Mouse (Mus musculus): ENCODE data around the gene Slc25a17. TPM values are rescaled to one million over a fixed set of nuclear protein-coding genes. Genes with fewer than 3 reads are reported as not detected.

Gene Slc25a17
- total RNA-seq (2014; fragmentation: Nextera tagmentation) (54.3 and 76.2 TPM in 2 replicates), total RNA-seq (2017) (89.4 and 90.9 TPM in 2 replicates)

DNA sequence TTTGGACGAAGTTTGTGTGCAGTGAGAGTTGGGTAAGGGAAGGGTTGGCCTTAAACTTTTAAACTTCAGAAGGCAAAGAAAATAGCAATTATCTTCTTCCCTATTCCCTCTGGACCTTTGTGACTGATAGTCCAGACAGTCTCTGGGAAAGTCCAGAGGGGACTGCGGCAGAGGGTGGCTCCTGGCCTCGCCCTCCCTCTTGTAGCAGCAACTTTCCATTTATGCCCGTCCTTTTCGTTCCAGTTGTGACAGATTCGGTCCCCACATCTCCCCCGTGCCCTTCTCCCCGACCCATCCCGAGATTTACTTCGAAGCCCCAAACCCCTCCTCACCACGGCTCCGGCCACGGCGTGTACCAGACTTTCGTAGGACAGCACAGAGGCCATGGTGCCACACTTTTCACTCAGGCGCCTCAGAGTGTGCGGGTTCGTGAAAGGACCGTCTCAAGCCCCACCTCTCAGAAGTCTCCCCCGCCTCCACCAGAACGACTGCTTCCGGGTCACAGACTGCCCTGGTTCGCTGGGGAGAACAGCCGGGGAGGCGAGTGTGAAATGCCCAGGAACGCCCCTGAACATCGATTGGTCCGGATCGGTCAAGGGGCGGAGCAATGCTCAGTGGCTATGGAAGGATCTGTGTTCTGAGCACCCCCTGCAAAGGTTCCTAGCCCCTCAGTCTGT, at the start of gene Slc25a17:
Gene Slc25a17, minus strand, starts transcription at position 468 of the 677 bp plus-strand sequence.
- ATAC-seq (replicated peaks; ENCODE audit: low FRiP score, low TSS enrichment, poor library complexity, severe bottlenecking), result peak; percentile 99

DNA sequence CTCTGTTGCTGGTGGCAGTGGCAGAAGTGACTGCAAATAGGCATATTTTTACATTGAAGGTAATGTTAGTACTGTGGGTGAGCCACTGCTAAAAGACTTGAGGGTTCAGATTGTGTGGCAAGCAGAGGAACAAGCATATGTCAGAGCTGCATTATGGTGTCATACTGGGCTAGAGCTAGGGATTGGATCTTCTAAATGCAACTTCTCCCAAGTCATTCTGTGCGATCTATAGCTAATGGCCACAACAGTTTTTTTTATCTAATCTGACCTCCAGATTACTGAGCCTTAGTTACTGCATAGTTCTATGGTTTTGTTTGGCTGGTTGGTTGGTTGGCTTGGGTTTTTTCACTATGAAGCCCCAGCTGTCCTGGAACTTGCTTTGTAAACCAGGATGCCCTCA, 47.6 kb upstream of the Slc25a17 start, which contains the start of gene Dnajb7:
Gene Dnajb7, minus strand, starts transcription at position 101 of the 400 bp plus-strand sequence.
- ATAC-seq (replicated peaks; ENCODE audit: low FRiP score, low TSS enrichment, poor library complexity, severe bottlenecking), result no peak

DNA sequence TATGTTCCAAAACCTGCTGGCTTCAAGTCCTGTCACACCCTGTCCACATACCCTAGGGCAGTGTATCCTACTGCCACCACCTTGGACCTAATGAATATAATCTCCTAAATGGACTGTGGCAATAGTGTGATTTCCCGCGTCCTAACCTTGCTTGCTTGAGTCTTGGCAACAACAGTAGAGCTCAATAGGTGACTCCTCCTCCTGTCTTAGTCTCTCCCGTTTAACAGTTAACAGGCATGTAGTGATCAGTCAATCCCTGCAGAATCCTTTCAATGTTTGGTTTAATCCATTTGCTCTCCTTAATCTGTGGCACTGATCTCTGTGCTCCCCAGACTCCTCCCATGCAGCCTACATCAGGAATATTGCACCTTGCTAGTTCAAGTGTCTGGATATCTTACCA, 44.4 kb upstream of the Slc25a17 start:
- ATAC-seq (replicated peaks; ENCODE audit: low FRiP score, low TSS enrichment, poor library complexity, severe bottlenecking), result no peak

DNA sequence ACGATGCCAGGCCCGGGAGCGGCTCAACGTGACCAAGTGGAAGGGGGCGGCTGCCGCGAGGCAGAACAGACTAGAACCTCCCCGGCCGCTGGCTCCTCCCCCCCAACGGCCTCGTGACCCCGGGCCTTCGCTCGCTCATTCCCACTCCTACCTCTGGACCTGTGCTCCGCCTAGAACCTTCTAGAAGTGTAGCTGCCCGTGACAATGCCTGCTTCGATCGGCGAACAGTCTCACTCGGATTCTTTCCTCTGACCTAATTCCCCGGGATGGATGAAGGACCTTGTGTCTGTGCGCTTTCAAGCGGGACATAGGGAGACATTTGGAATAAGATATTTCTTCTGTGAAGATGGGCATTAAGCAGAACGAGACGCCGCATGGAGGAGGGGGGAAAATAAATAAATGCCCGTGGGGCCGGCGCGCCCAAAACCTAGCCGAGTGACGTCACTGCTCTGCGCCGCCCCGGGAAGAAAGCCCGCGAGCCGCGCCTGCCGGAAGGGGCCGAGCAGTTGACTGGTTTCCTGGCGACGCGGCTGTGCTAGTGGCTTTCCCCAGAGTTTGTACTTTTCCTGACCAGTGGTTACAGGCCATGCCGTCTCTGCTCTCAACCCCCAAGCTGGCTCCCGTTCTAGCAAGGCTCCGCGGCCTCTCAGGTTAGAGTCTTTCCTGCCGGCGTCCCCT, 39.2 kb upstream of the Slc25a17 start, which contains the start of the genes St13 and Xpnpep3:
Gene St13, minus strand, starts transcription at position 440 of the 678 bp plus-strand sequence.
Gene Xpnpep3, plus strand, starts transcription at position 501 of the 678 bp plus-strand sequence.
- ATAC-seq (replicated peaks; ENCODE audit: low FRiP score, low TSS enrichment, poor library complexity, severe bottlenecking), result peak; percentile 98

DNA sequence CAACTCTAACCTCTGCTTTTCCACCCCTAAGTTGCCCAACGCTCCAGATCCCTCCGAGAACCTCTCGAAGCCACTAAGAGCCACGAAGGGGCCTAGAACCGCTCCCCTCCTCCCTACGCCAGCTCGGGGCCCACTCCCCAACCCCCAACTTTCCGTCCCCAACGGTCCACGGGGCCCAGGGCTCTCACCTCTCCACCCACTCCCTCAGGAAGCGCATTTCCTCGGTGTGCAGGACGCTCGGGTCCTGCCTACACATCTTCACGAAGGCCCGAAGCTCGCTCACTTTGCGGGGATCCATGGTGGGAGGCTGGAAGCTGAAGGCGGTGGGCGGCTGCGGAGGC, 38.7 kb upstream of the Slc25a17 start:
- ATAC-seq (replicated peaks; ENCODE audit: low FRiP score, low TSS enrichment, poor library complexity, severe bottlenecking), result no peak

DNA sequence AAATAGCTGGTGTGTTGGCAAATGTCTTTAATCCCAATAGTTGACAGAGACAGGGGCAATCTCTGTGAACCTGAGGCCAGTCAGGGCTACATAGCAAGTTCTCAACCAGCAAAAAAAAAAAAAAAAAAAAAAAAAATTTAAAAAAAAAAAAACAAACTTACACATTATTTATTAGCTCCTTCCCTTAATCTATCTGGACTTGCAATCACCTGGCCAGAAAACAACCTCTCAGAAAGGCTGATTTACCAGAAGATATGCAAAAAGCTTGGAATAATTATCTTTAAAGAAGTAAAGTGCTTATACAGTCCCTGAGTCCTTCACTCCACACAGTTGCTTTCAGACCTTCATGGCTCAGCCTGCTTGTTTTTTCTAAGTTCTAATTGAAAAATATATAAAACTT, 37.6 kb upstream of the Slc25a17 start:
- no peak for ATAC-seq (replicated peaks; ENCODE audit: low FRiP score, low TSS enrichment, poor library complexity, severe bottlenecking)

DNA sequence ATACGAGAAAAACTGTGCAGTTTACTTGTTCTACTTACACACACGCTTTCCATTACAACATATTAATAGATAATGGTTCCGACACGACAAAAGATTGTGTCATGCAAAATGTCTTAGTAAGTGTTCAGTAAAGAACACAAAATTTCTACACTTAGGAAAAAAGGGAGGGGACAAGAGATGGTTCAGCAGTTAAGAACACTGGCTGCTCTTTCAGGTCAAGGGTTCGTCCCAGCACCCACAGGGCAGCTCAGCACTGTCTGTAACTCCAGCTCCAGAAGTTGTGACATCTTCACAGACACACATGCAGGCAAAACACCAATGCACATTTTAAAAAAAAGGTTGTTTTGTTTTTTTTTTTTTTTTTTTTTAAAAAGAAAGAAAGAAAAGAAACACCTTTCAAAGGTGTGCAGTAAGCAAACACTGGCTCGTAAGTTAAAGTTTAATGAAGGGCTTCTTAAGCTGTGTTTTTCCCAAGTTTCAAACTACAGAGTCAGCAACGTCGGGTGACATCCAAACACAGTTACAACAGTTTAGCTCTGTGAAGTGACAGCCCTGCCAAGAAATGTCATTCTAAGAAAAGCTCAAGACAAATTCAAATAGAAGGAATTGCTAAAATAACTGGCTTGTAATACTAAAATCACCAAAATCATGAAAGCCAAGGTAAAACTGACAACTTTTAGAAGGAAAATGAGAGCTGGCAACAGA, 33.8 kb upstream of the Slc25a17 start:
- ATAC-seq (replicated peaks; ENCODE audit: low FRiP score, low TSS enrichment, poor library complexity, severe bottlenecking), result no peak

DNA sequence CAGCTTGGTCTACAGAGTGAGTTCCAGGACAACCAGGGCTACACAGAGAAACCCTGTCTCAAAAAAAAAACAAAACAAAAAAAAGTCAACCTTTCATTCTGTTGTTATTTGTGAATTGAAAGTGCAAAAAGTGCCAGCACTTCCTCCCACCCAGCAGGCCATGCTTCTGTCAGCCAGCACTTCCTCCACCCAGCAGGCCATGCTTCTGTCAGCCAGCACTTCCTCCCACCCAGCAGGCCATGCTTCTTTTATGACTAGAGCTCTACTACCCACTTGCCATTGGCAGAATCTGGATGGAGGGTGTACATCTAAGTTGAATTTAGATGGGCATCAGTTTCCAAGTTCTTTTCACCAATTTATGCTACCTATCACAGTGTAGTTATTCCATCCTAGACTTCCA, 32.4 kb upstream of the Slc25a17 start:
- no peak for ATAC-seq (replicated peaks; ENCODE audit: low FRiP score, low TSS enrichment, poor library complexity, severe bottlenecking)

DNA sequence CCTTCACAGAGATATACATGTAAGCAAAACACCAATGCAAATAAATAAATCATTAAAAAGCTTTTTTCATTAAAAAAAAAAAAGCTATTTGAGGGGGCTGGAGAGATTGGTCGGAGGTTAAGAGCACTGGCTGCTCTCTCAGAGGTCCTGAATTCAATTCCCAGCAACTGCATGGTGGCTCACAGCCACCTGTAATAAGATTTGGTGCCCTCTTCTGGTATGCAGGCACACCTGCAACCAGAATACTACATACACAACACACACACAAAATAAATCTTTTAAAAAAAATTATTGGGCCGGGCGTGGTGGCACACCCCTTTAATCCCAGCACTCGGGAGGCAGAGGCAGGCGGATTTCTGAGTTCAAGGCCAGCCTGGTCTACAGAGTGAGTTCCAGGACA, 25.7 kb upstream of the Slc25a17 start:
- no peak for ATAC-seq (replicated peaks; ENCODE audit: low FRiP score, low TSS enrichment, poor library complexity, severe bottlenecking)

DNA sequence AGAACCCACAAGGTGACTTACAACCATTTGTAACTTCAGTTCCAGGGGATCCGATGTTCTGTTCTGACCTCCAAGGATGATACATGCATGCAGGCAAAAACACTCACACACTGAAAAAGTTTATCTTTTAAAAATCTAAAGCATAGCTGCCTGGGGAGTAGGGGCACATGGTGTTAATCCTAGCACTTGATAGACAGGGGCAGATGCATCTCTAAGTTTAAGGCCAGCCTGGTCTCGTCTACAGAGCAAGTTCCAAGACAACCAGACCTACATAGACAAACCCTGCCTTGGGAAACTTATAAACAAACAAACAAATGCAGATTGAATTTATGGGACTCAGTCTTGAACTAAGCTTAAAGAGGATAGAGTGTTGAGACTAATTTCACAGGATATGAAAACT, 18.2 kb upstream of the Slc25a17 start:
- no peak for ATAC-seq (replicated peaks; ENCODE audit: low FRiP score, low TSS enrichment, poor library complexity, severe bottlenecking)

DNA sequence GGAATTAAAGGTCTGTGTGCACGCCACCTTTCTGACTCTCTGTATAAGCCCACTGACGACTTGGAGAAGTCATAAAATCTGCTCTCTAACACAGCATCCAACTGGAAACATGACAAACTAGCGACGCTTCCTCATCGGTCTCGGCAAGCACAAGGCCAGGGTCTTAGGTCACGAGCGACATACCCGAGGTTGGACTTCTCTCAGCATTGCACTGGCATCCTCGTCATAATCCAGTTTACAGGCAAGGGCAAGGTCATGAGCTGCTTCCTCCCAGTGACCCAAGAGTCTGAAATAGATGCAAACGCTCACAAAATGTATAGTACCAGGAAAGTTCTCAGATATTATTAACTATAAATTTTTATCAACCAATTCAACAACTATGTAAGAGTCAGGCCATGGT, 14.0 kb upstream of the Slc25a17 start:
- no peak for ATAC-seq (replicated peaks; ENCODE audit: low FRiP score, low TSS enrichment, poor library complexity, severe bottlenecking)

DNA sequence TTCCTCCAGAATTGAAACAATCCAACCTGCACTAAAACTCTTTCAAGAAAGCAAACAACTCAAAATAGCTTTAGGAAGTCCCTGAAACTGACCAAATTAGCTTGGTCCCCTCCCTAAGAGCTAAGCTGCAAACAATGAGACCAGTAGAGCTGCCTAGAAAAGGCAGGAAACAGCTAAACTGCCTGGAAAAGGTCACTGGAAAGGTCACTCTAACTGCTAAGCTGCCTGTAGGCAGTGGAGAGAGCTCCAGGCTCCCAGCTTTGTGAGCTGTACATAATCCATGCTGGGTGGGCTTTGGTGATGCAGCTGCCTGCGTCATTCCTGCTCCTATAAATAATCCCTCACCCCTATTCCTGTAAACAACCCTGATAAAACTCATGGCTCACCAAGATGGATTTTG, 9.7 kb upstream of the Slc25a17 start:
- ATAC-seq (replicated peaks; ENCODE audit: low FRiP score, low TSS enrichment, poor library complexity, severe bottlenecking), result no peak

DNA sequence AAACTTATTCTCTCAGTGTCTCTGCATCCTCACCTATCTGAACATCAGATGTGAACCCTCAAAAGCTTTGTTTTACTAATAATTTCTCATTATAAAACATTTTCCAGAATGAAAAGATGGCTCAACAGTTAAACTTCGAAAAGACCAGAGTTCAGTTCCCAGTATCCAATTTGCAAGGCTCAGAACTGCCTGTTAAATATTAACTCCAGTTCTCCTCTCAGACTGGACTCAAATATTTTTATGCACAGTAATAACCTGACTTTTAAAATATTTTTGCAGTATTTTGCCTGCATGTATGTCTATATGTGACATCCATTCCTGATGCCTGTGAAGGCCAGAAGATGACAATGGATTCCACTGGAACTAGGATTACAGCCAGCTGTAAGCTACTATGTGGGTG, 8.0 kb upstream of the Slc25a17 start:
- ATAC-seq (replicated peaks; ENCODE audit: low FRiP score, low TSS enrichment, poor library complexity, severe bottlenecking), result no peak

DNA sequence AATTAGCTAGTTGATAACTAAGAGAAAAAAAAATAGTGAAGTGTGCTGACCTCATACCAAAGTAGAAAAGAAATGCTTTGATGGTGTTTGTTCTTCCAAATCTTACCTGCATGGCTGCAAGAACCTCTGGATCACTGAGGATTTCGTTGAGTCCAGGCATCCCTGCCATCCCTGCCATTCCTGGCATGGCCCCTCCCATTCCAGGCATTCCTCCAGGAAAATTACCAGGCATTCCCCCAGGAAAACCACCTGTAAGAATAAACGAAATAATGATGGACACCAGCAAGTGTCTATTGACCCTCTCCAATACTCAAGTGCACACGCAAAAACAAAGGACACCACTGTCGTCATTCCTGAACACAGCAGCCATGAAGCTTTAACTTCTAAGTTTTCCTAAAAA, 5.6 kb upstream of the Slc25a17 start:
- ATAC-seq (replicated peaks; ENCODE audit: low FRiP score, low TSS enrichment, poor library complexity, severe bottlenecking), result no peak

DNA sequence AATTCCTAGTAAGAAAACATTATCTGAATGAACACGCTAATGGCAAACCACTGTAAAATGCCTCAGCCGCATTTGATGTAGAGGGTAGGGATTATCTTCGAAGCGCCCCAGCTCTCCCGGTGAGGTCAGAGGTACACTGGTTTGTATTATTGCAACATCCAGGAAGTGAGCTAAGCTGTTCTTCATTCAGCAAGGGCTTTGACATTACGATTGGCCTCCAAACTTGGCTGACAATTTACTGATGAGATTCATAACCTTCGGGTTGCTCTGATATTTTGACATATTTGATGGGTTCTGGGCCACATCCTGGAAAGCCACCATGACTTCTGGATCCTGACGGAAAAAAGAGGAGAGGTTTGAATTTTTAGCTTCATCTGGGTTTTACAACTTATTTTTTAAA, 4.6 kb upstream of the Slc25a17 start:
- no peak for ATAC-seq (replicated peaks; ENCODE audit: low FRiP score, low TSS enrichment, poor library complexity, severe bottlenecking)

DNA sequence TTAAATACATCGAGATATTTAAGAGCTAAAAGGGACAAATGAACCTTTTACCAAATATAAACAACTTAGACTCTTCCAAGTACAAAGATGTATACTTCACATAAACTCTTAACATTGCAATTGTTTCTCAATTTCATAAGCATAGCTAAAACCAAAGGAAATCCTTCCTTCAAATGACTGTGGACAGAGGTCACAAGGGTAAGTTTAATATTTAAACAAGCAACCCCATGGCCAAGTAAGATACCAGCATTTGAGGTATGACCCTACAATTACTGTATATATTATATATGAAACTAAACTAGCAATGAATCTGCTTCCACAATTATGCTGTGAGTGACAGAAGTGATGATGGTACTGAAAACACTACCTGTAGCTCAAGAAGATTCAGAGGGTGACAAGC, 3.7 kb upstream of the Slc25a17 start:
- no peak for ATAC-seq (replicated peaks; ENCODE audit: low FRiP score, low TSS enrichment, poor library complexity, severe bottlenecking)

DNA sequence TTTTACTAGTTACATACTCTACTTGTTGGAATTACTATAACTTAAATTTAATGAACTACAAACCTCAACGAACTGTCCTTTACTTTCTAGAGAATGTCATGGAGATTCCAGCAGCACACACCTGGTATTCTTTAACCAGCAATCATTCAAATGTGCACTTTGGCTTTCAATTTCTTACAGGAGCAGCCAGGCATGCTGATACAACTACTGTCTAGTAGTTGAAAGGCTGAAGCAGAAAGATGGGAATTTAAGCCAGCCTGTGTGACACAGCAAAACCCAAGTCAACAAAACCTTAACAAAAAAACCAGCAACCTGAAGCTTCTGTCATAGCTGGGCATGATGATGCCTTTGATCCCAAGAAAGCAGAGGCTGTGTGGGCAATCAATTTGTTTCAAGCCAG, 1.9 kb upstream of the Slc25a17 start:
- no peak for ATAC-seq (replicated peaks; ENCODE audit: low FRiP score, low TSS enrichment, poor library complexity, severe bottlenecking)

DNA sequence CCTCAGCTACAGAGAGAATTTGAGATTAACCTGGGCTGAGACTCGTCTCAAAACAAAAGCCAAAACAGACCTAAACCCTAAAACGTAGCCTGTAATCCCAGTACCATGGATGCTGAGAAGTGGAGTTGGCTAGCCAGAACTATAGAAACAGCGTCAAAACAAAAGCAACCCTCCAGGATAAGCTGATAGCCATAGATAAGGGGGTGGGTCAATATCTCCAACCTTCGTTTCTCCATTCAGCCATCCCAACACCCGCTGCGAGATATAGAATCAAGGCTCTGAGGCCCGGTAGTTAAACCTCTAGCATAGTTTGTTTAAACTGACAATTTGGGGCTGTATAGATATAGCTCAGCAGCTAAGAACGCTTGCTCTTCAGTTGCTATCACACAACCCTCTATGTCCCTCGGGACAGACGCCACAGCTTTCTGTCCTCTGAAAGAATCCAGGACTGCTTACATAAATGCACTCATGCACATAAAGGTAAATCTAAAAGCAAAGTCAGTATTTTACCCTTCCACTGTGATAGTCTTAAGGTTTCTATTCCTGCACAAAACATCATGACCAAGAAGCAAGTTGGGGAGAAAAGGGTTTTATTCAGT, 904 bp upstream of the Slc25a17 start:
- peak; percentile 46 for ATAC-seq (replicated peaks; ENCODE audit: low FRiP score, low TSS enrichment, poor library complexity, severe bottlenecking)

DNA sequence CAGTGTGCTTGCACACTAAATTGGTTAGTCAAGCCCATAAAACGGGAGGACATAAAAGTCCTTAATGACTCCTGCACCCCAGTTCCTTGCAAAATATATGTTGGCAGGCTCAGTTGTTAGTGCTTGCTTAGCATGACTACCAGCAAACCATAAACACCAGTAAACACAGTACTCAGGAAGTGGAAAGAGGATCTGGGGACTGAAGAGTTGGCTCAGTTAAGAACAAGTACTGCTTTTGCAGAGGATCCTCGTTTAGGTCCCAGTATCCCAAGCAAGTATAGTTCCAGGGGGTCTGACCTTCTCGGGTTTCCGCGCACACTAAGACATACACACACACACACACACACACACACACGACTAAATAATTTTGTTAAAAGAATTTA, 401 bp upstream of the Slc25a17 start:
- ATAC-seq (replicated peaks; ENCODE audit: low FRiP score, low TSS enrichment, poor library complexity, severe bottlenecking), result peak; percentile 45

DNA sequence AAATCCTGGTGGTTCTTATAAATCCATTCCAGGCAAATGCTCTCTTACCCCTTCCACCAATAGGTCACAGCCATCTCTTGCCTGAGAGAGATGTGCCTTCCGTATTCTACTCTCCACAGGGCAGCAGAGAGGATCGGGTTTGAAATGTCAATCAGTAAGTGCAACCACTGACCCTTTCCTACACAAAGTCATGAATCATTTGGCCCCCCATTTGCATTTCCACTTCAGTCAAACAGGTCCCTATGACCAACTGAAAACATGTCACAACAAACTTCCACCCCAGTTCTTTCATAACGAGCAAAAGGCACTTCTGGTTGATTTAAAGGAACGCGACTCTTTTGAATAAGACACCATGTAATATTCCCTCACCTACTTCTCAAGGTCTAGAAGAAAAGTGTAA, 1.2 kb downstream of the Slc25a17 start:
- ATAC-seq (replicated peaks; ENCODE audit: low FRiP score, low TSS enrichment, poor library complexity, severe bottlenecking), result no peak
